Mouse (Mus musculus): ENCODE results near the gene Mri1. TPM values are rescaled to one million over a fixed set of nuclear protein-coding genes. Genes with fewer than 3 reads are reported as not detected.
A peak's percentile ranks its signal among the peaks of the same experiment; 100 is the strongest.
"Not testable (repeated sequence)": the region's sequence is repeated elsewhere in the genome, so short reads cannot be mapped to it uniquely, and the experiment has no call there.

Mri1 gene
- polyA plus RNA-seq, 2 experiments: 49.3 to 58.1 TPM

- ATAC-seq (ENCODE audit: low FRiP score, low read depth) (no peak), DNase-seq (ENCODE audit: low spot score) (no peak)
- Histone ChIP-seq H3K27me3 (ENCODE audit: control insufficient read depth, insufficient read depth, low read length) (no peaks in the 10 kb centered on the region), H3K9ac (ENCODE audit: low read depth, low read length, severe bottlenecking) (no peak overlapping the region), H3K4me2 (replicated peaks; ENCODE audit: low read depth, low read length, severe bottlenecking) (no peak overlapping the region), H3K4me1 (ENCODE audit: control insufficient read depth, insufficient read depth, low read length) (peaks cover 11% of the 10 kb centered on the region; the same call in 1 of the 2 replicates), H3K4me3 (replicated peaks; ENCODE audit: low read length) (no peak overlapping the region), H3K9me3 (ENCODE audit: control insufficient read depth, low read length) (no peaks in the 10 kb centered on the region), H3K36me3 (ENCODE audit: control insufficient read depth, insufficient read depth, low read length) (no peaks in the 10 kb centered on the region), H3K27ac (replicated peaks; ENCODE audit: low read depth, low read length) (no peak overlapping the region)
- TF ChIP-seq POLR2A (IDR thresholded peaks at IDR 0.05; ENCODE audit: borderline replicate concordance, extremely low read depth, insufficient read depth, insufficient read length): no peak
- 50% methylated on average over 2 of the region's 2 CpGs for WGBS
These were observed 31.8 kb upstream of the Mri1 start for GRCm38 (mm10) chr8:84288892-84289291.

GRCm38 (mm10) chr8:84285665-84286064 lies 28.5 kb upstream of the Mri1 start:
- H3K27ac ChIP-seq (replicated peaks; ENCODE audit: low read depth, low read length); H3K4me3 ChIP-seq (replicated peaks; ENCODE audit: low read length): not testable (repeated sequence)

GRCm38 (mm10) chr8:84284608-84285063 lies 27.5 kb upstream of the Mri1 start:
- ATAC-seq (ENCODE audit: low FRiP score, low read depth) (peak; percentile 74; the same call in 1 of the 2 replicates), DNase-seq (ENCODE audit: low spot score) (peak; percentile 63)
- Histone ChIP-seq H3K4me2 (replicated peaks; ENCODE audit: low read depth, low read length, severe bottlenecking) (peak overlapping the region; percentile 40), H3K27ac (replicated peaks; ENCODE audit: low read depth, low read length) (peak overlapping the region; percentile 71), H3K9me3 (ENCODE audit: control insufficient read depth, low read length) (no peaks in the 10 kb centered on the region), H3K36me3 (ENCODE audit: control insufficient read depth, insufficient read depth, low read length) (no peaks in the 10 kb centered on the region), H3K27me3 (ENCODE audit: control insufficient read depth, insufficient read depth, low read length) (no peaks in the 10 kb centered on the region), H3K4me1 (ENCODE audit: control insufficient read depth, insufficient read depth, low read length) (peaks cover 15% of the 10 kb centered on the region; the same call in 1 of the 2 replicates), H3K9ac (ENCODE audit: low read depth, low read length, severe bottlenecking) (0 out of 2 replicates have a peak overlapping the region, but pooled peaks have one; percentile 34), H3K4me3 (replicated peaks; ENCODE audit: low read length) (peak overlapping the region; percentile 28)
- no peak for TF ChIP-seq POLR2A (IDR thresholded peaks at IDR 0.05; ENCODE audit: borderline replicate concordance, extremely low read depth, insufficient read depth, insufficient read length)
- WGBS: 7% methylated on average over 9 of the region's 9 CpGs

More at GRCm38 (mm10) chr8:84285665-84286064, 28.5 kb upstream of the Mri1 start:
- not testable (repeated sequence) for H3K36me3 ChIP-seq (ENCODE audit: control insufficient read depth, insufficient read depth, low read length); H3K27me3 ChIP-seq (ENCODE audit: control insufficient read depth, insufficient read depth, low read length); H3K9ac ChIP-seq (ENCODE audit: low read depth, low read length, severe bottlenecking); H3K9me3 ChIP-seq (ENCODE audit: control insufficient read depth, low read length); H3K4me2 ChIP-seq (replicated peaks; ENCODE audit: low read depth, low read length, severe bottlenecking)
- DNase-seq (ENCODE audit: low spot score) (peak; percentile 33), ATAC-seq (ENCODE audit: low FRiP score, low read depth) (peak; percentile 54)
- H3K4me1 ChIP-seq (ENCODE audit: control insufficient read depth, insufficient read depth, low read length): peaks cover 15% of the 10 kb centered on the region; the same call in 1 of the 2 replicates
- WGBS: 45% methylated on average over 5 of the region's 5 CpGs

GRCm38 (mm10) chr8:84280777-84281176 lies 23.7 kb upstream of the Mri1 start:
- no peak overlapping the region for H3K4me3 ChIP-seq (replicated peaks; ENCODE audit: low read length)

GRCm38 (mm10) chr8:84276447-84276846 lies 19.3 kb upstream of the Mri1 start:
- no peak for TF ChIP-seq POLR2A (IDR thresholded peaks at IDR 0.05; ENCODE audit: borderline replicate concordance, extremely low read depth, insufficient read depth, insufficient read length)
- Histone ChIP-seq H3K9ac (ENCODE audit: low read depth, low read length, severe bottlenecking) (no peak overlapping the region), H3K27me3 (ENCODE audit: control insufficient read depth, insufficient read depth, low read length) (no peaks in the 10 kb centered on the region), H3K27ac (replicated peaks; ENCODE audit: low read depth, low read length) (no peak overlapping the region), H3K9me3 (ENCODE audit: control insufficient read depth, low read length) (no peaks in the 10 kb centered on the region), H3K4me3 (replicated peaks; ENCODE audit: low read length) (no peak overlapping the region), H3K4me2 (replicated peaks; ENCODE audit: low read depth, low read length, severe bottlenecking) (no peak overlapping the region), H3K4me1 (ENCODE audit: control insufficient read depth, insufficient read depth, low read length) (no peaks in the 10 kb centered on the region), H3K36me3 (ENCODE audit: control insufficient read depth, insufficient read depth, low read length) (no peaks in the 10 kb centered on the region)
- ATAC-seq (ENCODE audit: low FRiP score, low read depth) (no peak), DNase-seq (ENCODE audit: low spot score) (no peak)
- WGBS: 55% methylated on average over 1 of the region's 1 CpGs

More at GRCm38 (mm10) chr8:84280777-84281176, 23.7 kb upstream of the Mri1 start:
- Histone ChIP-seq H3K36me3 (ENCODE audit: control insufficient read depth, insufficient read depth, low read length) (no peaks in the 10 kb centered on the region), H3K4me2 (replicated peaks; ENCODE audit: low read depth, low read length, severe bottlenecking) (no peak overlapping the region), H3K27me3 (ENCODE audit: control insufficient read depth, insufficient read depth, low read length) (no peaks in the 10 kb centered on the region), H3K27ac (replicated peaks; ENCODE audit: low read depth, low read length) (no peak overlapping the region), H3K9ac (ENCODE audit: low read depth, low read length, severe bottlenecking) (no peak overlapping the region), H3K9me3 (ENCODE audit: control insufficient read depth, low read length) (no peaks in the 10 kb centered on the region), H3K4me1 (ENCODE audit: control insufficient read depth, insufficient read depth, low read length) (peaks cover 15% of the 10 kb centered on the region; the same call in 1 of the 2 replicates)
- TF ChIP-seq POLR2A (IDR thresholded peaks at IDR 0.05; ENCODE audit: borderline replicate concordance, extremely low read depth, insufficient read depth, insufficient read length): no peak
- 84% methylated on average over 10 of the region's 10 CpGs for WGBS
- DNase-seq (ENCODE audit: low spot score): no peak
- ATAC-seq (ENCODE audit: low FRiP score, low read depth): no peak

Measured in limb, embryonic 14.5 days (tissue).